Mouse (Mus musculus) frontal cortex, postnatal 25 days (tissue): ENCODE data around the gene Gm11172.

Source experiments
- DNase-seq, 2 experiments: peaks; one replicate each; pipeline ENCODE4 v3.0.0; 2022; ENCODE audit warnings: low spot score in 2 of 2

The Gm11172 gene

GRCm38 (mm10) chr16:10812865-10813371 lies at the start of gene Gm11172:
Gene Gm11172 (plus strand): TSS chr16:10812915.
- DNase-seq, result no peak

GRCm38 (mm10) chr16:10763540-10764264 lies 49.0 kb upstream of the Gm11172 start:
- no peak for DNase-seq

DNA sequence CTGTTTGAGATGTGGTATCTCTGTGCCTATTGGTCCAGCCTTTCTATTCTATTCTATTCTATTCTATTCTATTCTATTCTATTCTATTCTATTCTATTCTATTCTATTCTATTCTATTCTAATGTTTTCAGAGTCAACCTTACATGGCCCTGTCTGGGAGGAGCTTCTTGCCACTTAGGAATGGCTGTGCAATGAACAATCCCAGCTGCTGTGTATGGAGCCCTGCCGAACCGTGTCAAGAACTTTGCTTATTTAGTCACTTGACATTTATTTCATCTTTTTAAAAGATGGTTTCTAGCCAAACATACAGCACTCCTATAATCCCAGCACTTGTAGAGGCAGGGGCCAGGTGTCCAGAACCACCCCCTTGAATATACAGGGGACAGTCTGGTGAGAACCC lies 48.4 kb upstream of the Gm11172 start:
- no peak for DNase-seq

DNA sequence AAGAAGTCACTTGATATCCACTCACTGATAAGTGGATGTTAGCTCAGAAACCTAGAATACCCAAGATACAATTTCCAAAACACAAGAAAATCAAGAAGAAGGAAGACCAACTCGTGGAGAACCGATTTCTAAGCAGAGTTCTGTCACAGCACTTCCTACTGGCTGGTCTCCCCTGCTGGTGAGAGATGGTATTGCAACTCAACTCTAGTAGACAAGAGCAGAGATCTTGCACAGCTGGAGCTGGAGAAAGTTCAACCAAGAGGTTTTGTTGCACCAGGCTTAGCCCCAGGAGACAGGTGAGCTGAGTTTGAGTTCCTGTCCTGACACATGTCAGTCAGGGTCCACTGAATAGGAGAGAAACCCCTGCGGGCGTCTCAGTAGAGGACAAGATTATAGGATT lies 45.6 kb upstream of the Gm11172 start:
- peak in 1 of 2 experiments; percentile 54 for DNase-seq

DNA sequence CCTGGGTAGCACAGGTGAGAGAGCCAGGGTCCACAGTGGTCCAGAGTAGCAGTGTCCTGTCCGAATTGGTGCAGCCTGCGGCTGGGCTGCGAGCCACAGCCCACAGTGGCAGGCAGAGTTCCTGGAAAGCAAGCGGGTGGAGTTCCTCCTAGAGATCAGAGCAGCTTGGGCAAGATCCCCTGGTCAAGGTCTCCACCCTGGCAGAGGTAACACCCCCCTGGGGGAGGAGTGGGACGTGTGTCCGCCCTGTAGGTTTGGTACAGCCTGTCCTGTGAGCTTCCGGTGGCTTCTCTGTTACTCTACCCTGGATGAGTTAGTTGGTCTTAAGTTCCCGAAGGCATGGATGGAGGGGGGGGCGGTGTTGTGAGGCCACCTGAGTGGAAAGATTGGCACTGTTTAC lies 43.9 kb upstream of the Gm11172 start:
- DNase-seq, result no peak

DNA sequence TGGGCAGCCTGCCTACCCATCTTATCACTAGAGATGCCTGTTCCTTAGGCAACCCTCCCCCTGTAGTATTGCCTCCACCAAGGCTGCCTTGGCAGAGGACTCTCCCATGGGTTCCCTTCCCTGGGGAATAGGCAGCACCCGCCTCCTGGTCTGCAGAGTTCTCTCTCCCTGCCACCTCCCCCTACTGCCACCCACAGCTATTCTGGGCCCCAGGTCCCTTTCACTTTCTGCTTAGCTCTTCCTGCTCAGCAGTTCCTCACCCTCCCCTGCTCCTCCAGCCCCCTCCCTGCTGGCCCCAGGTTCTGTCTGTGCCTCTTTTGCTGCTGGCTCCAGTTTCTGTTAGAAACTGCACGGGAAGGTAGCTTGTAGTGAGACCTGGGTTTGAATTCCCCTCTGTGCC lies 43.1 kb upstream of the Gm11172 start:
- no peak for DNase-seq

- no peak for DNase-seq
Observed at GRCm38 (mm10) chr16:10770531-10771325, 42.0 kb upstream of the Gm11172 start.

DNA sequence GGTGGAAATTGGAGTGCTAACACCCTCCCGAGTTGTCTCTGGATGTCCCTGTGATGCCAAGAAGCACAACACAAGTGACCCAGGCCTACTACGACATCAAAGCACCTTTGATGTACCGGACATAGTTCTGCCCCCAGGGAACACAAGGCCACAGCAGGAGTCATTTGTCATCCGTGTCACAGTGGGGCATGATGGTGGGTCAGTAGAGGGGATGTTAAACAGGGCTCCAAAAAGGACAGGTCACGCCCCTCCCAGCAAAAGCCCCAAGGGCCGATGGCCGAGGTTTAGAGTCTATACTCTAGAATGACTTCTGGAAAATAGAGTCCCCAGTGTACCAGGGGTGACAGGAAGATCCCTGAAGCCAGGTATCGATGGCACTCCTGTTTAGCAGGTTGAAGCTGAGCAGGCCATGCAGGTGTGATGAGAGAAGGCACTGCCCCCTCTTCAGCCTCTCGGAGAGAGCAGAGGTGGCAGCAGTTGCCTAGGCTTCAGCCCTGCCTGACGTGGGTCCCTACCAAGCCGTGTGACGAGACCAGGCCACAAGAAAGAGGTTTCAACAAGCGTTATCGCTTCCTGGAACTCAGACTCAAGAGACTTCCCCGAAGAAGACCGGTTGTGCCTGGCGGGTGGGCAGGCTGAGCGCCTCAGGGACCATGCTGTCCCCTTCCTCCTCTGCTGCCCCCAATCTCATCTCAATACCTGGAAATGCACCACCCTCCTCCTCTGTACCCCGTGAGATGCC lies 40.8 kb upstream of the Gm11172 start:
- no peak for DNase-seq

- no peak for DNase-seq
Observed at GRCm38 (mm10) chr16:10773543-10773942, 39.2 kb upstream of the Gm11172 start.

GRCm38 (mm10) chr16:10774726-10775125 lies 38.0 kb upstream of the Gm11172 start:
- DNase-seq, result no peak

DNA sequence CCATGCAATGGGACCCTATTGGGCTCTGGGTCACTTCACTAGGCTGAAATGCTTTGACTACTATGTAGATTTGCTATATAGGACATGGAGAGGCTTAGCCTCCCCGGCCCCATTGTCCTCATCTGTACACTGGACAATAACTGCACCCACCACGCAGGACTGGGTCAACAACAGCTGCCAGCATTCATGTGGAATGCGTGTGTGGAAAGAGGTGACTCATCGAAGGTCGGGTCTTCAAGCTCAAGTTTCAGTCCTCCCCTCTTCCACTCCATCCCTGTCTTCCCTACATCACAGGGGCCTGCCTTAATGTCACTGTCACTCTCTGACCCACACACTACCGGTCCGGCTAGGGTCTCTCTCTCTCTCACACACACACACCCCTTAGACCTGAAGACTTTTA lies 36.4 kb upstream of the Gm11172 start:
- no peak for DNase-seq

GRCm38 (mm10) chr16:10777579-10778160 lies 35.0 kb upstream of the Gm11172 start:
- no peak for DNase-seq

DNA sequence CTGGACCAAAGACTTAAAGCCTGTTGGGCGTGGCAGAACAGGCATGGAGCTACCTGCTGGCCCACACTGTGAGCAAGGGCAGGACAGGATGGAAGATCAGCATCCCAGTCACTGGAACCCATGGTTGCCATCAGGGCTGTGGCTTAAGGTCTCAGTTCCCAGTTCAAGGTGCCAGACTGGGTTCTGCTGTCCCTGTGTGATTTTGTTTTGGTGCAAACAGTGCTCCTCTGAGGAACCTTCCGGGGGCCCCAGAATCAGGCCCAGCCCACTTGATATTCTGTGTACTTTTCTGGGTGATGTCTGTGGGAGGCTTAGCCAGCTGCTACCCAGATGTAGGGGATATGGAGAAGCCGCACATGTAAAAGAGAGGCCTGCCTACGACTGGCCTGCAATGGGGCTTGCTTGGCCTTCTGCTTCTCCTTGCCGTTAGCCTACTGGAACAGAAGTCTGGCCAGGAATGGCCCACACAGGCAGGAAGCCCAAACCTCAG lies 32.0 kb upstream of the Gm11172 start:
- DNase-seq, result no peak

DNA sequence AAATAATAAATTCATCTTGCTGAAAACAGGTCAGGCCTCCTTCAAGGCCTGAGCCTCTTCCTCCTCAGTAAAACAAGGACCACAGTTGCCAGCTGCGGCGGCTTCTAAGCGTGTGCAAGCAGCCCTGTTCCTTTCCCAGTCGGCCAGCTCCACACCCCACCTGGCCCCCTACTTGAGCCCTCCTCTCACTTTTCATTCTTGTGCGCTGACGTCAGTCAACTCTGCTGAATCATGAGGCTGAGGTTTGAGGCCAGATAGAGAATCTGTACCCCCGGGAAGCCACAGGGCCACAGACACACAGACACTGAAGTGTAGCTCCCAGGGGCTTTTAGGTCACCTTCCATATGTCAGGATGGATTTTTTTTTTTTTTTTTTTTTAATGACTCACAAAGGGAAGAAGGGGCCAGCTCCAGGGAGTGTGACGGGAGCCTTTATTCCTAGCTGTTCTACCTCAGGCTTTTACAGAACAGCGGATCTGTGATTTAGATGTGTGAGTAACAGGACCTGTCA lies 30.8 kb upstream of the Gm11172 start:
- DNase-seq, result no peak

GRCm38 (mm10) chr16:10782377-10783151 lies 30.2 kb upstream of the Gm11172 start:
- DNase-seq, result no peak

GRCm38 (mm10) chr16:10783152-10783434 lies 29.6 kb upstream of the Gm11172 start:
- no peak for DNase-seq

- no peak for DNase-seq
Observed at GRCm38 (mm10) chr16:10783451-10783850, 29.3 kb upstream of the Gm11172 start.

DNA sequence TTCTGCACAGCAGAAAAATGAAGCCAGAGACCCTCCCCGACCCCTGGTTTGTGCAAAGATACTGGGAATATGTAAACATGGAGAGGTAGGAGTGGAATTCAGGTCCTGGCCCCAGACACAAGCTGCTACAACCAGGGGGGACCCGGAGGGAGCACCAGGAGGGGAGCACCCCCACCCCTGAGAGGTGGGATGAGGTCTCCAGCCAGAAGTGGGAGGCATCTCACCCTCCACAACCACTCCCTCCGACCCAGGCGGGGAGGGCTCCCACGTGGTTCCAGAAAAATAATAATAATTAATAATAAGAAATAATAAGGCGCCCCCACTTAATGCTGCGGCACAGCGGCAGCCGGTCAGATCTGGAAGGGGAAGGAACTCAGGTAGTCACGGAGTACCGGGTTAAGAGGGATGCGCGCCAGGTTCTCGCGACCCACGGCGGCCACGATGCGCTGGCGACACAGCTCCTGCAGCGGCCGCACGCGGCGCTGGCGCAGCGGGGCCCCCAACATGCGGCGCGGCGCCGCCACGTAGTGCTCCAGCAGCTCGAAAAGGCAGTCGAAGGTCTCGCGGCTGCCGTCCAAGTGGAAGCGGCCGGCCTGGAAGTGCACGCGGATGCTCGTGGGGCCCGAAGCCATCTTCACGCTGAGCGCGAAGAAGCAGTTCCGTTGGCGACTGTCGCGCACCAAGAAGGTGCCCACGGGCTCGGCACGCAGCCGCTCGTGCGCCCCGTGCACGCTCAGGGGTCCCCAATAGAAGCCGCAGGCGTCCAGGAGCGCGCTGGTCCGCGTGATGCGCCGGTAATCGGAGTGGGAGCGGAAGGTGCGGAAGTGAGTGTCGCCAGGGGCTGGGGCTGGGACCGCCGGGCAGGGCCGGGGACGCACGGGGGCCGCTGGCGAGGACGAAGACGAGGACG lies 28.6 kb upstream of the Gm11172 start:
- peak in 1 of 2 experiments; percentile 11 for DNase-seq

- peak; percentile 77 to 78 for DNase-seq
Observed at GRCm38 (mm10) chr16:10784793-10785370, 27.8 kb upstream of the Gm11172 start.
